Mouse (Mus musculus): ENCODE measurements around the gene Ap5z1. TPM values are rescaled to one million over a fixed set of nuclear protein-coding genes. Genes with fewer than 3 reads are reported as not detected.

Ap5z1 gene
- polyA plus RNA-seq, 1 experiment from 2014 or later = 5.5 TPM

DNA sequence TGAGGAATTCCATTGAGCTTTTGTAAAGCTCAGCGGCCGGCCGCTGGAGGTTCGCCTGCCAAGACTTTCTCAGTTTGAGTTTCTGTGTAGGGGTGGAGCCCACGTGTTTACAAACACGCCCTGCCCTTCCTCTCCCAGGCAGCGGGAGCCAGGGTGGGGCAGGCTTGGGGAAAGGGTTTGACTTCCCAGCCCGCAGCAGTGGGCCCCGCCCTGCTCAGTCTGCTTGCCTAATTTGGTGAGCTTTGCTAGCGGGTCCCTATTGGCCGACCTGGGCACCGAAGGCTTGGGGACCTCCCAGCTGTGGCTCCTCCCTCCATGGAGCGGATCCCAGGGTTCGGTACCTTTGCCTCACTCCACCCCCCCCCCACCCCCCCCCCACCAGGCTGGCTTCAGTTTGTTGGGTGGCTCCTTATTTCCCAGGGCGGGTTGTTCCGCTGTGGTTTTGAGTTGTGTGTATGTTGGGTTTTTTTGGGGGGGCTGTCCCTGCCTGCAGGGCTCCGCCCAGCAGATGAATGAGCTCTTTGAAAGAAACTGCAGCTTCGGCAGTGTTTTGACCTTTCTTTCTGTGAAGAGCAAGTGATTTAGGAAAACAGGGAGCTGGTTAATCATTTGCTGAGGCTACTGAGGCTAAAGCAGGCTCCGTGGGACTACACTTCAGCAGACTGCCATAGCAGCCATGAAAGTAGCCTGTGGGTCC is 23.1 kb upstream of the Ap5z1 start:
- peak overlapping the region; percentile 19 for H3K4me3 ChIP-seq (ENCODE audit: low read depth, low read length)
- peaks cover 7% of the 10 kb centered on the region; the same call in 1 of the 2 replicates for H3K36me3 ChIP-seq (replicated peaks; ENCODE audit: control insufficient read depth, insufficient read depth, low read depth, low read length)
- peak overlapping the region; percentile 37 for H3K9ac ChIP-seq (replicated peaks; ENCODE audit: low read length)
- H3K4me1 ChIP-seq (ENCODE audit: control insufficient read depth, insufficient read depth, low read length) = peaks cover 16% of the 10 kb centered on the region
- under 1% methylated on average over 19 of the region's 19 CpGs for WGBS
- H3K27ac ChIP-seq (replicated peaks; ENCODE audit: low read depth, low read length) = peak overlapping the region; percentile 38; the same call in 1 of the 2 replicates
- DNase-seq (ENCODE audit: low spot score) = peak; percentile 90
- H3K4me2 ChIP-seq (ENCODE audit: low read depth, low read length) = peak overlapping the region; percentile 42
- no peaks in the 10 kb centered on the region for H3K27me3 ChIP-seq (ENCODE audit: control insufficient read depth, insufficient read depth, low read length)
- no peaks in the 10 kb centered on the region for H3K9me3 ChIP-seq (replicated peaks; ENCODE audit: control insufficient read depth, low read length)
- ATAC-seq (replicated peaks; ENCODE audit: insufficient number of reproducible peaks, low FRiP score, low TSS enrichment, low read depth) = peak; percentile 93

GRCm38 (mm10) chr5:142441332-142442044 is 22.3 kb upstream of the Ap5z1 start:
- ATAC-seq (replicated peaks; ENCODE audit: insufficient number of reproducible peaks, low FRiP score, low TSS enrichment, low read depth) (no peak), DNase-seq (ENCODE audit: low spot score) (no peak)
- H3K27ac ChIP-seq (replicated peaks; ENCODE audit: low read depth, low read length) = peak overlapping the region; percentile 14; the same call in 1 of the 2 replicates
- no peak overlapping the region for H3K4me2 ChIP-seq (ENCODE audit: low read depth, low read length)
- 60% methylated on average over 22 of the region's 22 CpGs for WGBS
- H3K9ac ChIP-seq (replicated peaks; ENCODE audit: low read length) = no peak overlapping the region
- no peaks in the 10 kb centered on the region for H3K27me3 ChIP-seq (ENCODE audit: control insufficient read depth, insufficient read depth, low read length)
- no peaks in the 10 kb centered on the region for H3K36me3 ChIP-seq (replicated peaks; ENCODE audit: control insufficient read depth, insufficient read depth, low read depth, low read length)
- peaks cover 16% of the 10 kb centered on the region for H3K4me1 ChIP-seq (ENCODE audit: control insufficient read depth, insufficient read depth, low read length)
- no peak overlapping the region for H3K4me3 ChIP-seq (ENCODE audit: low read depth, low read length)
- H3K9me3 ChIP-seq (replicated peaks; ENCODE audit: control insufficient read depth, low read length) = no peaks in the 10 kb centered on the region

DNA sequence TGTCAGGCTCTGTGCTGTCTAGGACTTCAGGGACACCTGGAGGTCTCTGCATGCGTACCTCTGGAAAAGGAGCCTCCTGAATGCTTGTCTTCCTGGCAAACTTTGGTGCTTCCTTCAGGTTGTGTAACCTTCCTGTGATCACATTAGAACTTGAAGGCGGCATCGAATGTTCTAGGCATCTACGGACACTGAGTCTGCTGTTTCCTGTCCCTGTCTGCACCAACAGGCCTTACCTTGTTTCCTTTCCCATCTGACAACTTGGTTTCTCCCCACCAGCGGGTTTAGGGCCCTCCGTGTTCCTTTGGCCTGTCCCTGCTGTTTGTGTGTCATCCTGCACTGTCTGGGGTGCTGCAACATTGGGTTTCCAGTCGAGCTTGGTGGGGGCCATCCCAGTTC is 21.7 kb upstream of the Ap5z1 start:
- ATAC-seq (replicated peaks; ENCODE audit: insufficient number of reproducible peaks, low FRiP score, low TSS enrichment, low read depth) = no peak
- DNase-seq (ENCODE audit: low spot score) = no peak
- Histone ChIP-seq H3K4me3 (ENCODE audit: low read depth, low read length) (no peak overlapping the region), H3K36me3 (replicated peaks; ENCODE audit: control insufficient read depth, insufficient read depth, low read depth, low read length) (no peaks in the 10 kb centered on the region), H3K4me1 (ENCODE audit: control insufficient read depth, insufficient read depth, low read length) (peaks cover 16% of the 10 kb centered on the region), H3K4me2 (ENCODE audit: low read depth, low read length) (no peak overlapping the region), H3K9me3 (replicated peaks; ENCODE audit: control insufficient read depth, low read length) (no peaks in the 10 kb centered on the region), H3K27me3 (ENCODE audit: control insufficient read depth, insufficient read depth, low read length) (no peaks in the 10 kb centered on the region), H3K9ac (replicated peaks; ENCODE audit: low read length) (no peak overlapping the region), H3K27ac (replicated peaks; ENCODE audit: low read depth, low read length) (no peak overlapping the region)
- 86% methylated on average over 7 of the region's 7 CpGs for WGBS

DNA sequence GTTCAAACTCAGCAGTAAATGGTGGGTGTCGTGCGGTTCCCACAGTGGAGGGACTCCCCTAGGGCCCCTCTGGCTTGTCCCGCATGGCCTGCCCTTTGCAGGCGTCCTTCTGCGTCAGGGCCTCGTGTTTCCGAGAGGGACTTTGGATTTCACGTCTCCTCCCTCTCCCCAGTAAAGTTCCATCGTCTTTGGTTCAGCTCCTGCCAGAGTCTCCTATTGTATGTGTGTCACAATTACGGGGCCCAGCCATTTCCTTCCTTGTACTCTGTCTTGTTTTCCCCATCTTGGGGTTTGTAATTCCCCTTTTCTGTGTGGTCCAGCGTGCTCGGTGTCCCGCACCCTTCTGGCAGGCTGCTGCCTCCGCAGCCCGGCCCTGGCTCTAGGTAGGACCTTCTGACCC is 20.2 kb upstream of the Ap5z1 start:
- H3K4me2 ChIP-seq (ENCODE audit: low read depth, low read length) = no peak overlapping the region
- 75% methylated on average over 15 of the region's 15 CpGs for WGBS
- no peak for ATAC-seq (replicated peaks; ENCODE audit: insufficient number of reproducible peaks, low FRiP score, low TSS enrichment, low read depth)
- H3K9me3 ChIP-seq (replicated peaks; ENCODE audit: control insufficient read depth, low read length) = no peaks in the 10 kb centered on the region
- no peak overlapping the region for H3K27ac ChIP-seq (replicated peaks; ENCODE audit: low read depth, low read length)
- H3K4me3 ChIP-seq (ENCODE audit: low read depth, low read length) = no peak overlapping the region
- peaks cover 18% of the 10 kb centered on the region for H3K4me1 ChIP-seq (ENCODE audit: control insufficient read depth, insufficient read depth, low read length)
- no peaks in the 10 kb centered on the region for H3K27me3 ChIP-seq (ENCODE audit: control insufficient read depth, insufficient read depth, low read length)
- no peaks in the 10 kb centered on the region for H3K36me3 ChIP-seq (replicated peaks; ENCODE audit: control insufficient read depth, insufficient read depth, low read depth, low read length)
- H3K9ac ChIP-seq (replicated peaks; ENCODE audit: low read length) = no peak overlapping the region
- DNase-seq (ENCODE audit: low spot score) = no peak

- H3K9ac ChIP-seq (replicated peaks; ENCODE audit: low read length) = no peak overlapping the region
- H3K4me3 ChIP-seq (ENCODE audit: low read depth, low read length) = no peak overlapping the region
- no peaks in the 10 kb centered on the region for H3K36me3 ChIP-seq (replicated peaks; ENCODE audit: control insufficient read depth, insufficient read depth, low read depth, low read length)
- no peak for ATAC-seq (replicated peaks; ENCODE audit: insufficient number of reproducible peaks, low FRiP score, low TSS enrichment, low read depth)
- no peak overlapping the region for H3K4me2 ChIP-seq (ENCODE audit: low read depth, low read length)
- no peak for DNase-seq (ENCODE audit: low spot score)
- H3K27ac ChIP-seq (replicated peaks; ENCODE audit: low read depth, low read length) = no peak overlapping the region
- WGBS = 71% methylated on average over 14 of the region's 14 CpGs
- no peaks in the 10 kb centered on the region for H3K9me3 ChIP-seq (replicated peaks; ENCODE audit: control insufficient read depth, low read length)
- H3K4me1 ChIP-seq (ENCODE audit: control insufficient read depth, insufficient read depth, low read length) = peaks cover 18% of the 10 kb centered on the region
- H3K27me3 ChIP-seq (ENCODE audit: control insufficient read depth, insufficient read depth, low read length) = no peaks in the 10 kb centered on the region
Observed at GRCm38 (mm10) chr5:142443994-142444393, 19.8 kb upstream of the Ap5z1 start.

GRCm38 (mm10) chr5:142444791-142445531 is 18.8 kb upstream of the Ap5z1 start:
- no peaks in the 10 kb centered on the region for H3K36me3 ChIP-seq (replicated peaks; ENCODE audit: control insufficient read depth, insufficient read depth, low read depth, low read length)
- H3K4me2 ChIP-seq (ENCODE audit: low read depth, low read length) = no peak overlapping the region
- ATAC-seq (replicated peaks; ENCODE audit: insufficient number of reproducible peaks, low FRiP score, low TSS enrichment, low read depth) (no peak), DNase-seq (ENCODE audit: low spot score) (no peak)
- no peaks in the 10 kb centered on the region for H3K9me3 ChIP-seq (replicated peaks; ENCODE audit: control insufficient read depth, low read length)
- H3K9ac ChIP-seq (replicated peaks; ENCODE audit: low read length) = no peak overlapping the region
- peaks cover 17% of the 10 kb centered on the region for H3K4me1 ChIP-seq (ENCODE audit: control insufficient read depth, insufficient read depth, low read length)
- no peak overlapping the region for H3K4me3 ChIP-seq (ENCODE audit: low read depth, low read length)
- no peaks in the 10 kb centered on the region for H3K27me3 ChIP-seq (ENCODE audit: control insufficient read depth, insufficient read depth, low read length)
- H3K27ac ChIP-seq (replicated peaks; ENCODE audit: low read depth, low read length) = no peak overlapping the region
- 67% methylated on average over 11 of the region's 11 CpGs for WGBS

- no peak overlapping the region for H3K4me3 ChIP-seq (ENCODE audit: low read depth, low read length)
- no peaks in the 10 kb centered on the region for H3K36me3 ChIP-seq (replicated peaks; ENCODE audit: control insufficient read depth, insufficient read depth, low read depth, low read length)
- no peaks in the 10 kb centered on the region for H3K9me3 ChIP-seq (replicated peaks; ENCODE audit: control insufficient read depth, low read length)
- H3K4me1 ChIP-seq (ENCODE audit: control insufficient read depth, insufficient read depth, low read length) = peaks cover 15% of the 10 kb centered on the region
- no peak overlapping the region for H3K27ac ChIP-seq (replicated peaks; ENCODE audit: low read depth, low read length)
- ATAC-seq (replicated peaks; ENCODE audit: insufficient number of reproducible peaks, low FRiP score, low TSS enrichment, low read depth) (no peak), DNase-seq (ENCODE audit: low spot score) (peak; percentile 30)
- no peaks in the 10 kb centered on the region for H3K27me3 ChIP-seq (ENCODE audit: control insufficient read depth, insufficient read depth, low read length)
- 0 out of 2 replicates have a peak overlapping the region, but pooled peaks have one; percentile 18 for H3K9ac ChIP-seq (replicated peaks; ENCODE audit: low read length)
- no peak overlapping the region for H3K4me2 ChIP-seq (ENCODE audit: low read depth, low read length)
- 36% methylated on average over 8 of the region's 8 CpGs for WGBS
Observed at GRCm38 (mm10) chr5:142445709-142446108, 18.0 kb upstream of the Ap5z1 start.

All from embryonic facial prominence, embryonic 11.5 days (tissue).